Mouse (Mus musculus): Measurements from ENCODE around the gene Ssu2. TPM values are rescaled to one million over a fixed set of nuclear protein-coding genes. Genes with fewer than 3 reads are reported as not detected.

Gene Ssu2
- polyA plus RNA-seq, 1 experiment from 2014 or later: 1.1 TPM

DNA sequence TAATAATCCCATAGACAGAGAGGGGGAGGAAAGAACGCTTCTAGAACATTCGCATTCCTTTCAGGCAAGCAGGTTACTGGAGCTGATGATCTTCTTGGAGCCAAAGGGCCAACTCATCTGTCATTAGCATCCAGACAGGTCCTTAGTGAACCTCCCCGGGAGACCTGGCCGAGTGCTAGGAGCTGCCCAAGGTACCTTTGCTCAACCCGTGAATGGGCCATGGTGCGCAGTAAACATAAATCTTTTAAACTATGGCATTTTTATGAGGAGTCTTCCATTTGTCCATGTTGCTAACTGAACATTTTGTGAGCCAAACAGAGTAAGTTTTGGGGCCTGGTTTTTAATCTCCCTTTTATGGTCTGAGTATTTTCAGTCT lies 56.6 kb downstream of the Ssu2 start:
- no peaks in the 10 kb centered on the region for H3K36me3 ChIP-seq
- H3K27ac ChIP-seq: no peak overlapping the region
- no peak for ATAC-seq (ENCODE audit: low FRiP score)
- no peak overlapping the region for H3K9ac ChIP-seq
- H3K4me3 ChIP-seq: no peak overlapping the region
- H3K4me1 ChIP-seq: no peaks in the 10 kb centered on the region
- no peaks in the 10 kb centered on the region for H3K27me3 ChIP-seq
- no peaks in the 10 kb centered on the region for H3K9me3 ChIP-seq (replicated peaks)
- WGBS: 74% methylated on average over 6 of the region's 6 CpGs
- H3K4me2 ChIP-seq (replicated peaks): no peak overlapping the region

GRCm38 (mm10) chr6:112330520-112331222 lies 57.2 kb downstream of the Ssu2 start:
- Histone ChIP-seq H3K36me3 (no peaks in the 10 kb centered on the region), H3K9me3 (replicated peaks) (no peaks in the 10 kb centered on the region), H3K4me2 (replicated peaks) (no peak overlapping the region), H3K4me3 (no peak overlapping the region), H3K27ac (no peak overlapping the region), H3K27me3 (no peaks in the 10 kb centered on the region), H3K9ac (no peak overlapping the region), H3K4me1 (no peaks in the 10 kb centered on the region)
- ATAC-seq (ENCODE audit: low FRiP score): no peak
- 74% methylated on average over 5 of the region's 5 CpGs for WGBS

- WGBS: 86% methylated on average over 5 of the region's 5 CpGs
- Histone ChIP-seq H3K27me3 (no peaks in the 10 kb centered on the region), H3K9ac (no peak overlapping the region), H3K9me3 (replicated peaks) (no peaks in the 10 kb centered on the region), H3K4me1 (no peaks in the 10 kb centered on the region), H3K27ac (no peak overlapping the region), H3K4me2 (replicated peaks) (no peak overlapping the region), H3K4me3 (no peak overlapping the region), H3K36me3 (no peaks in the 10 kb centered on the region)
- no peak for ATAC-seq (ENCODE audit: low FRiP score)
Observed at GRCm38 (mm10) chr6:112327793-112328192, 60.0 kb downstream of the Ssu2 start.

- over 99% methylated on average over 3 of the region's 3 CpGs for WGBS
Observed at GRCm38 (mm10) chr6:112325213-112325612, 62.6 kb downstream of the Ssu2 start.

DNA sequence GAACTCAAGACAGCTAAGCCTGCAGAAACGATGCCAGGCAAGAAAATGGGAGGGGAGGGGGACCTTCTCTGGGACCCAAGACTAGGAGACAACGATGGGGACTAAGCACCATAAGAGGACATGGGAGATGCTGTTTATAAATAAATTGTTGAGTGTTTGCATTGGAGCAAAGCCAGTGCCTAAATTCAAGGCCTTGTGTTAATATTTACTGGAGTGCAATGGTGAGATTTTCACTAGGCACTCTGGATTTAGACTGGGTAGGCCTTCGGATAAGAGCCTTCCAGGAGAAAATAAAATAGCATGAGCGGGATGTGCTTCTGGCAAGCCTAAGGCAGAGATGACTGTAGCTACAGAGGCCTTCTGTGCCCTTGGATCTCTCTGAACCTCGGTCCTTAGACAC lies 64.9 kb downstream of the Ssu2 start:
- ATAC-seq (ENCODE audit: low FRiP score): no peak
- no peaks in the 10 kb centered on the region for H3K27me3 ChIP-seq
- no peak overlapping the region for H3K4me2 ChIP-seq (replicated peaks)
- no peak overlapping the region for H3K9ac ChIP-seq
- no peak overlapping the region for H3K27ac ChIP-seq
- no peaks in the 10 kb centered on the region for H3K4me1 ChIP-seq
- 81% methylated on average over 5 of the region's 5 CpGs for WGBS
- H3K9me3 ChIP-seq (replicated peaks): no peaks in the 10 kb centered on the region
- no peaks in the 10 kb centered on the region for H3K36me3 ChIP-seq
- no peak overlapping the region for H3K4me3 ChIP-seq

More at GRCm38 (mm10) chr6:112325213-112325612, 62.6 kb downstream of the Ssu2 start:
- H3K27ac ChIP-seq: no peak overlapping the region
- no peak overlapping the region for H3K4me2 ChIP-seq (replicated peaks)
- H3K9me3 ChIP-seq (replicated peaks): no peaks in the 10 kb centered on the region
- no peaks in the 10 kb centered on the region for H3K36me3 ChIP-seq
- H3K4me3 ChIP-seq: no peak overlapping the region
- no peaks in the 10 kb centered on the region for H3K27me3 ChIP-seq
- no peaks in the 10 kb centered on the region for H3K4me1 ChIP-seq
- no peak for ATAC-seq (ENCODE audit: low FRiP score)
- no peak overlapping the region for H3K9ac ChIP-seq

DNA sequence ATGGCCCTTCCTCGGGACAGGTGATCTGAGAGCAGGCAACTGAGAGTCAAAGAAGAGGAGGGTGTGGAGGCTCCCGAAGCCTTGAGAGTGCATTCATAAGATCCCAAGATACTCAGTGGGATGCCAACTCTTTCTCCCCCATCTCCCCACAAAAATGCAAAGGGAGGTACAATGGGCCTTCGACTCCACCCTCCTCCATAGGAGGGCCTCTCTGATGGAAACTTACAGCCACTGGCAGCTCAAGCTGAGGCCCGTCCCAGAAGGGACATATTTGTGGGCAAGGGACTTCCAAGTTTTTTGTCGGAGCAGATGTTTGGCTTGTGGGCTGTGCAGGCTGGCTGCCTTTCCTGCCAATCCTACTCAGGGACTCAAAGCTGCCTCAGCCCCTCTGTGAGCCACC lies 67.1 kb downstream of the Ssu2 start:
- no peak overlapping the region for H3K27ac ChIP-seq
- no peaks in the 10 kb centered on the region for H3K4me1 ChIP-seq
- H3K9me3 ChIP-seq (replicated peaks): no peaks in the 10 kb centered on the region
- no peak for ATAC-seq (ENCODE audit: low FRiP score)
- H3K4me2 ChIP-seq (replicated peaks): no peak overlapping the region
- H3K9ac ChIP-seq: no peak overlapping the region
- no peak overlapping the region for H3K4me3 ChIP-seq
- WGBS: 32% methylated on average over 5 of the region's 5 CpGs
- H3K36me3 ChIP-seq: no peaks in the 10 kb centered on the region
- no peaks in the 10 kb centered on the region for H3K27me3 ChIP-seq

GRCm38 (mm10) chr6:112319449-112319848 lies 68.4 kb downstream of the Ssu2 start:
- H3K27ac ChIP-seq: no peak overlapping the region
- H3K36me3 ChIP-seq: no peaks in the 10 kb centered on the region
- 87% methylated on average over 4 of the region's 4 CpGs for WGBS
- H3K27me3 ChIP-seq: no peaks in the 10 kb centered on the region
- no peak overlapping the region for H3K9ac ChIP-seq
- H3K4me2 ChIP-seq (replicated peaks): no peak overlapping the region
- no peak for ATAC-seq (ENCODE audit: low FRiP score)
- H3K4me1 ChIP-seq: no peaks in the 10 kb centered on the region
- no peaks in the 10 kb centered on the region for H3K9me3 ChIP-seq (replicated peaks)
- H3K4me3 ChIP-seq: no peak overlapping the region

GRCm38 (mm10) chr6:112311385-112311784 lies 76.4 kb downstream of the Ssu2 start:
- 52% methylated on average over 4 of the region's 4 CpGs for WGBS
- no peaks in the 10 kb centered on the region for H3K27me3 ChIP-seq

DNA sequence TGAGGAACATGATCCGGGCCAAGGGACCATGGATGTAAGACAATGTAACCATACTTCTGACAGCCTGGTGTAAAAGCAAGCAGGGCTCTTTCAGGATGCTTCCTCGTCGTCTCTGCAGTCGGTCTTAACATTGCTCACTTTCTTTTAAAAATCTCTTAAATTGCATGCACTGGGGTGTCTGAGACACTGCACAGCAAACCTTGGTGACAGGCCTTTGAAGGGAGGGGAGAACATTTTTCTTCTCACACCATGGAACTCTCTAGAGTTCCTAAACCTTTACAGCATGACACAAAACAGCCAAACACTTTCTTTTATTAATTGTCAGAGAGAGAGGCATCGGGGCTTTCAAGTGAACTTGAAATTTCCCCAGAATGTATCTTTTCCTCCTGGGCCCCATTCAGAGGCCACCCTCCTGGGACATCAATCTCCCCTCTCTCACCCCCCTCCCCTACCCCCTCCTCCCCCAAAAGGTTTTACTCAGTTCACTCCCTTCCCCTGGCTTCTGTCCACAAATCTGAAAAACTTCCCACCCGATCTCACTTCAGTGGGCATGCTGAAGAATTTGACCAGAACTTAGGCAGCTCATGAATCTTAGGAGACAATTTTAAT lies 78.4 kb downstream of the Ssu2 start:
- Histone ChIP-seq H3K27me3 (no peaks in the 10 kb centered on the region), H3K4me3 (no peak overlapping the region), H3K27ac (no peak overlapping the region), H3K9ac (no peak overlapping the region), H3K9me3 (replicated peaks) (no peaks in the 10 kb centered on the region), H3K36me3 (no peaks in the 10 kb centered on the region), H3K4me2 (replicated peaks) (no peak overlapping the region), H3K4me1 (no peaks in the 10 kb centered on the region)
- 61% methylated on average over 6 of the region's 6 CpGs for WGBS
- no peak for ATAC-seq (ENCODE audit: low FRiP score)

More at GRCm38 (mm10) chr6:112311385-112311784, 76.4 kb downstream of the Ssu2 start:
- no peak for ATAC-seq (ENCODE audit: low FRiP score)
- Histone ChIP-seq H3K4me2 (replicated peaks) (no peak overlapping the region), H3K9ac (no peak overlapping the region), H3K4me3 (no peak overlapping the region), H3K27ac (no peak overlapping the region), H3K36me3 (no peaks in the 10 kb centered on the region), H3K4me1 (no peaks in the 10 kb centered on the region), H3K9me3 (replicated peaks) (no peaks in the 10 kb centered on the region)

Other genes with a start within 250 kb of the Ssu2 start
- 13.1 and 16.4 TPM in 2 replicates for gene Lmcd1, start 114.3 kb downstream of the Ssu2 start, polyA plus RNA-seq (2016; fragmentation: Nextera tagmentation; extraction: Ambion mirVana)
- gene Cav3, start 71.5 kb upstream of the Ssu2 start, polyA plus RNA-seq (2016; fragmentation: Nextera tagmentation; extraction: Ambion mirVana): 0.61 and 1.7 TPM in 2 replicates
- 0.54 and 0.70 TPM in 2 replicates for gene Oxtr, start 101.9 kb upstream of the Ssu2 start, polyA plus RNA-seq (2016; fragmentation: Nextera tagmentation; extraction: Ambion mirVana)